Mouse (Mus musculus): Measurements from ENCODE around the gene Naaladl1.

DNA sequence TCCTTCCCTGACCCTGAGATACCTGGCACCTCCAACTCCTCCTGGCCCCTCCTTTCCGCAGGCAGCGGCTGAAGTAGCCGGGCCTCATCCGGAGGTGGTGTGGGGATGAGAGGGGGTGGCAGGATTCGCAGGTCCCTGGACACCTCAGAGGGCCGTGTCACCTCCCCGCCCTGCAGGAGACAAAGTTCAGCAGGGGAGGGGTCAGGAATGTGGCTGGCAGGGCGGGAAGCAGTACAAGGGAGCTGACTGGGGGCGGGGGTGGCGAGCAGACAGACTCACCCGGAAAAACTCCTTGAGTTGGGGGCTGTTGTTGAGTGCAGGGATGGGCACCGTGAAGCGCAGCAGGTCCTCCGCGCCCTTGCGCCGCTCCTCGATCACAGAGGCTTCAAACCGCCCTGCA, 16.2 kb downstream of the Naaladl1 start:
- TF ChIP-seq POLR2A (IDR thresholded peaks at IDR 0.05; ENCODE audit: extremely low read depth, insufficient read depth, low read length) (no peak), CTCF (IDR thresholded peaks at IDR 0.05; ENCODE audit: extremely low read depth, insufficient read depth, low read length) (no peak)
